Mouse (Mus musculus) bone marrow macrophage, adult 2 months (primary cell): ENCODE data around the gene Ly6g6f. TPM values are rescaled to one million over a fixed set of nuclear protein-coding genes. Genes with fewer than 3 reads are reported as not detected.

Experiments
- H3K27ac ChIP-seq: 2 replicates; pipeline ENCODE4 v1.5.1; 2012; ENCODE audit warnings: low read depth, low read length; ENCODE audit not compliant: insufficient read depth
- H3K4me1 ChIP-seq: 2 replicates; pipeline ENCODE4 v1.6.1; 2012; ENCODE audit warnings: low read length; ENCODE audit not compliant: control insufficient read depth, insufficient read depth
- H3K4me3 ChIP-seq: 2 replicates; pipeline ENCODE4 v1.5.1; 2012; ENCODE audit warnings: mild to moderate bottlenecking, low read length, moderate library complexity; ENCODE audit not compliant: insufficient read depth
- CTCF ChIP-seq: IDR thresholded peaks from 2 replicates; pipeline ENCODE4 v1.5.1; 2012; ENCODE audit warnings: low read depth, mild to moderate bottlenecking, low read length, moderate library complexity
- POLR2A ChIP-seq: IDR thresholded peaks from 2 replicates; pipeline ENCODE4 v1.6.1; 2012; ENCODE audit warnings: mild to moderate bottlenecking, low read depth, low read length, borderline replicate concordance
- polyA plus RNA-seq: library from polyadenylated mRNA; stranded (reverse); fragments of >200 nt; gene quantifications from 2 replicates; pipeline ENCODE4 v1.2.4, GENCODE M21; 2012; ENCODE audit not compliant: missing spikeins, insufficient read depth, insufficient read length

Gene Ly6g6f
- not detected in 2 replicates for polyA plus RNA-seq

DNA sequence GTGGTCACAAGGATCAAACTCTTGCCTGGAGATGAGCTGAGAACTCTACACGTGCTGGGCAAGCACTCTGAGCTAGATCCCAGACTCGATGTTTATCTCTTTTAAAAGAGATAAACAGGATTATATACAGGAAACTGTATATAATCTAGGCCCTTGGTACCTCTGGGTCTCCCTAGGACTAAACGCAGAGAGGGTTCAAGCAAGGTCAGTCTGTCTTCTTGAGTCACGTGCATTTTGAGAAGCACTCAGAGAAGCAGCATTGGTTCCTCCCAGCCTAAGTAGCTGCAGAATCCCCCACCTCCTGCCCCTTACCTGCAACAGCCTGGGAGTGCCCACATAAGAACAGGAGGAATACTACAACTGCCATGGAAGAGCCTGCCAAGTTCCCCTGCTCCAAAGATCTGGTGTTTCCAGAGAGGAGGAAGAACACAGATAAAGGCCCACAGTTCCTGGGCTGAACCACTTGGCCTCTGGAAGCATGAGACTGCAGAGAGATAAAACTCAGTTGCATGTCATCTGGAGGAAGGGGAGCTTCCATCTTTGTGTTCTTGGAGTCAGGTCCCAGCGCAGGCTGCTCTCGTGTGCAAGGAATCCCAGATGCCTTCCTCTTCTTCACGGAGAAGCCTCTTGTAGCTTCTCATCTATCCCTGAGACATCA, at the start of gene Ly6g6f:
TSS of gene Ly6g6f (minus strand) at position 403 of the 658 bp plus-strand sequence.
- H3K4me1 ChIP-seq: peaks cover 7% of the 10 kb centered on the region
- TF ChIP-seq POLR2A: no peak
- TF ChIP-seq CTCF: no peak
- H3K27ac ChIP-seq: no peak within 1 kb of the TSS
- H3K4me3 ChIP-seq: no peak within 1 kb of the TSS

DNA sequence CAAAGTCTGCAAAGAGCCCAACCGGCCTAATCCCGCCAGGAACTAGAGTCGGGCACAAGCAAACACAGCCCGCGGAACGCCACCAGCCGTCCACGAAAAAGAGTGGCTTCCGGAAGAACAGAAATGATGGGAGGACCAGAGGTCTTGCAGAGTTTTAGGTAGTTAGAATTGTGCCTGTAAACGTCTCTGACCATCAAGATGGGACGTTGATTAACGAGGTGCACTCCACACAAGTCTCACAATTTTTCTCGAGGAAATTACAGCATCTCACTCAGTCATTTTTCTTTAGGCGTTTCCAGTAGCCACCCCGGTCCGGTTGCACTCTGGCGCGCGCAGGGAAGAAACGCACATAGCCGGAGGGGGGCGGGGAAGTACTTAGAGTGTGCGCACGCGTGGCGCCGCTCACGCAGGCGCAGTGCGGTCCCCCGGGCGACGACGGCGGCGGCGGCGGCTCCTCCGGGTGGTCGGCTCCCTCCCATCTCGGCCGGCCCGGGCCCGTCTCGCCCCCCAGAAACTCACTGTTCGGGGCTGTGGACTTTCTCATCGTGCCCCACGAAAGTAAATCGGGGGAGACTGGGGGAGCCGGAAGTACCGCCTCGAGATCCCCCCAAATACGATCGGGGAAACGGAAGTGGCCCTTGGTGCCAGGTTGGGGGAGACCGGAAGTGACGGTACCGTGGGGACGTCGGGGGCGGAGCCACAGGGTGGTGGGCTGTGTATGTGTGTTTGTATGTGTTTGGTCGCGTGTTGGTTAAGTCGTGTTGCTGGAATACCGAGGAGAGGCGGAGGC, 49.6 kb upstream of the Ly6g6f start, which contains the start of gene Bag6:
TSS of gene Bag6 (plus strand) at position 378 of the 790 bp plus-strand sequence.
- H3K27ac ChIP-seq: peak within 1 kb of the TSS; percentile 93
- H3K4me1 ChIP-seq: peaks cover 8% of the 10 kb centered on the region
- peak within 1 kb of the TSS; percentile 86 for H3K4me3 ChIP-seq
- no peak for TF ChIP-seq POLR2A

DNA sequence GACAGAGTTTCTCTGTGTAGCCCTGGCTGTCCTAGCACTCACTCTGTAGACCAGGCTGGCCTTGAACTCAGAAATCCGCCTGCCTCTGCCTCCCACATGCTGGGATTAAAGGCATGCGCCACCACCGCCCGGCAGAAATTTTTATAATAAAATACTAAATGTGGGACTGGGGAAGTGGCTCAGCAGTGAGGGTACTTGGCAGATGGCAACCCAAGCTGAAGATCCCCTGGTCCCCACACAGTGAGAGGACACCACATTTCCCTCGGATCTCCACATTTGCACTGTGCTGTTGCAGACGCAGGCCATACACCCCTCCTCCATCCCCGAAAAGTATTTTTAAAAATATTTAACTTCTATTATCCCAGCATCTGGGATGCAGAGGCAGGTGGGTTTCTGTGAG, 48.1 kb upstream of the Ly6g6f start:
- Histone ChIP-seq H3K4me3 (no peak overlapping the region), H3K4me1 (peaks cover 8% of the 10 kb centered on the region), H3K27ac (no peak overlapping the region)
- TF ChIP-seq CTCF (no peak), POLR2A (no peak)

DNA sequence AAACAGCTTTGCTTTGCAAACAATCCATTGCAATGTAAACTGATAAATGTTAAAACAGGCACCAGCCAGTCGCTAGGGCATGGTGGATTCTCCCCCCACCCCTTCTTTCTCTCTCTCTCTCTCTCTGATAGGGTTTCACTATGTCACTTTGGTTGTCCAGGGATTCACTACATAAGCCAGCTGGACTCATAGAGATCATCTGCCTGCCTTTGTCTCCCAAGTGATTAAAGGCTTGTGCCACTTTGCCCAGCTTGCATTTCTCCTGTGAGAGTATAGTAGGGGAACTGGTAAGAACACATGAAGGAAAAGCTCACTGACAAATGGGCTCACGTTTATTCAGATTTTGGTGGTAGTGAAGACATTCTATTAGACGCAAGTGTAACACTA, 46.8 kb upstream of the Ly6g6f start:
- Histone ChIP-seq H3K4me3 (no peak overlapping the region), H3K27ac (no peak overlapping the region), H3K4me1 (peaks cover 12% of the 10 kb centered on the region)
- TF ChIP-seq POLR2A (no peak), CTCF (no peak)

DNA sequence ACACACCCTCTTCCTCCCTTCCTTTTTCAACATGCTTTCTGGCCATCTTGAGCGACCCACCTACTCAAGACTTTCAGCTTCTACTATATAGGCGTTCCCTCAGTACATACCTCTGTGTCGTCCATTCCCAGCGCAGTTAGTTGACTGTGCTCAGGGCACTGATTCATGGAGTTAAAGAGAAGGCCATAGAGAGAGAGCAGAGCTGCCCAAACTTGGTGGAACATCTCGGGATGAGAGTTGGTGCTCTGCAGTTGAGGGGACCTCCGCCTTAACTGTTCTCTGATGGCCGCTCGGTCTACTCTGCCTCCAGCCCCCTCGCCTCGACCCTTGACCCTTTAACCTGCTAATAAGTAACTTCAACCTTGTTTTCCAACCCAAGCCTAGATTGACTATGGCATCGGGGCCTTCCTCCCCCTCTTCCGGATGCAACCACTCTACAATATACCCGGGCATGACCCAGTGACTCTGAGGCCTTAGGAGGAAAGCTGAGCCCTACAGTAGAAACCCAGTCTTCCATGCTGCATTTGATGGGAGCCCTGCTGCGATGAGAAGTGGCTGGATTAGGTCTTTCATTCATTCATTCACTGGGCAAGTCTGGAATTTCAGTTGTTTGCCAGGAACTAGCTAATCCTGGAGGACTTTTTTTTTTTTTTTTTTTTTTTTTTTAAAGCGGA, 46.2 kb upstream of the Ly6g6f start, which contains the start of gene Apom:
TSS of gene Apom (minus strand) at position 551 of the 674 bp plus-strand sequence.
- peaks cover 11% of the 10 kb centered on the region for H3K4me1 ChIP-seq
- no peak within 1 kb of the TSS for H3K27ac ChIP-seq
- no peak within 1 kb of the TSS for H3K4me3 ChIP-seq
- no peak for TF ChIP-seq CTCF
- TF ChIP-seq POLR2A: no peak

DNA sequence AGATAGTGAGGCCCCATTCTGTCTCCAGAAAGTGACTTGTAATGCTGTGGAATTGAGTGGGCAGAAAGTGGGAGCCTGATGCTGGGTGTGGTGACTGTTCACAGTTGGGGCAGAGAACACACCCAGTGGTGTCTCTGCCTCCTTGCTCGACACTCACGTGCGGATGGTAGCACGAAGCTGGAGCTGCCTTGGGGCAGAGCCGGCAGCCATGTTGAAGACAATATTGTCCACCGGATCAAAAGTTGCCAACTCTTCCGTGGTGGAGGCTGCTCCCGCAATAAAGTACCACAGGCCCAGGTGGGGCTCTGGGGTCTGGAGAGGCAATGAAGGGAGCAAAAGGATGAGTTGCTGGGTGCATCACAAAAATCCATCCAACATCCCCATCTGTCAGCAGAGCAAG, 45.6 kb upstream of the Ly6g6f start:
- no peak overlapping the region for H3K4me3 ChIP-seq
- H3K27ac ChIP-seq: no peak overlapping the region

DNA sequence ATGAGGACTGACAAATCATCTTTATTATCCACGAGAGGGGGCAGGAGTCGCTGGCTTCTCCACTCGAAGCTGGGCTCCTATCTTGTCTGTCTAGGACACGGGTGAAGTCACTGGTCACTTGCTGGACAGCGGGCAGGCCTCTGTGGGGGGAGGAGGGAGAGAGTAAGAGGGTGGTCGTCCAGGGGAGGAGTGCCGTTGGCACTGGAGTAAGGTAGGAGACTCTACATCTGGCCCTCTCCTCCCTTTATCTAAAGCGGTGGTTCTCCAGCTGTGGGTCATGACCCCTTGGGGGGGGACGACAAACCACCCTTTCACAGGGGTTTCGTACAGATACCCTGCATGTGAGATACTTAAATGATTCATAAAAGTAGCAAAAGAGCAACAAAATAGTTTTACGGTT, 43.6 kb upstream of the Ly6g6f start:
- no peak overlapping the region for H3K4me3 ChIP-seq
- no peak for TF ChIP-seq CTCF
- no peak for TF ChIP-seq POLR2A
- H3K4me1 ChIP-seq: peaks cover 18% of the 10 kb centered on the region
- H3K27ac ChIP-seq: no peak overlapping the region

More for the DNA sequence above, 45.6 kb upstream of the Ly6g6f start:
- H3K4me1 ChIP-seq: peaks cover 9% of the 10 kb centered on the region
- TF ChIP-seq CTCF: no peak
- TF ChIP-seq POLR2A: no peak

DNA sequence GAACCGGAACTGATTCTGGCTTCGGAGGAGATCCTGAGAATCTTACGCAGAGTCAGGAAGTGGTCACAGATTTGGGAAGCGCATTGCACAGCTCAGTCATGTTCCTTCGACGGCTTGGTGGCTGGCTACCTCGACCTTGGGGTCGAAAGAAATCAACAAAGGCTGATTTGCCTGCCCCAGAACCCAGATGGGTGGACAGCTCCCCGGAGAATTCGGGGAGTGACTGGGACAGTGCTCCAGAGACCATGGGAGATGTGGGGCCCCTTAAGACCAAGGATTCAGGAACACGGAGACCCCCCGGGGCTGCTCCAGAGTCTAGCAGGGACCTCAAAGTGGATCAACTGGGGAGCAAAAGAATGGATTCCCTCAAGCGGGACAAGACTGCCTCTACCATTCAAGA, 41.6 kb upstream of the Ly6g6f start:
- Histone ChIP-seq H3K27ac (peak overlapping the region; percentile 88), H3K4me1 (peaks cover 20% of the 10 kb centered on the region), H3K4me3 (peak overlapping the region; percentile 80)
- TF ChIP-seq POLR2A: no peak
- TF ChIP-seq CTCF: no peak

DNA sequence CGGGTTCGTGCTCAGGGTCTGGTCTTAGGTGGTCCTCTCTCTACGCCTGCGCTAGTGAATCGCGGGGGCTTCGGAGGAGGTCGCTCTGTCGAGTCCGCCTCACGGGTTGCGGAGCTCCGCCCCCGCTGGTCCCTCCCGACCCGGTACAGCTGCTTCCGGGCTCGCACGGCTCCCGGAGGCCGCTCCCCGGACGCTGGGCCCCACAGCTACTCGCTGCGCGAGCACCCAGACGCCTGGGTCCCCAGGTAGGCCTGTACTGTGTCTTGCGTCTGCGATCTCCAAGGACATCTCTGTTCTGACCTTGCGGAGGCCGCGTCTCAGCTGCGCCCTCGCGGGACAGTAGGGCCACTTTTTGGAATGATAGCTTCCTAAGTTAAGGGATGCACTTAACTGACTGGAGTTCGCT, 40.8 kb upstream of the Ly6g6f start, which contains the start of gene D17H6S53E:
TSS of gene D17H6S53E (plus strand) at position 168 of the 406 bp plus-strand sequence.
- no peak for TF ChIP-seq POLR2A
- TF ChIP-seq CTCF: no peak
- peak within 1 kb of the TSS; percentile 80 for H3K4me3 ChIP-seq
- H3K27ac ChIP-seq: peak within 1 kb of the TSS; percentile 88
- peaks cover 20% of the 10 kb centered on the region for H3K4me1 ChIP-seq

DNA sequence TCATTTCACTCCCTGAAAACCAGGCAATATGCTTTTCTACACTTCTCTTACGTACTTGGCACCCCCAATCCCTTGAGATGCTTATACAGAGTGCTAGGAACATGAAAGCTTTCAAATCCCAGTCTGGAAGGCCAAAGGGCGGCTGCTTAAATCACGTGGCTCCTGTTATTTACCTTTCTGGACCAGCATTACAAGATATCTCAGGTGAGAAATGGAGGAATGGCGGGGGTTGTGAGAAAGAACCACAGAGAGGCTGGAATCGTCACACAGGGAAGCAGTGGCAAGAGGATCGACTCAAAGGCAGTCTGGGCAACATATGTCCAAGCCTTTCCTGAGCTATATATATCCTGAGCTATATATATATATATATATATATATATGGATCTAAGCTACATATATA, 40.2 kb upstream of the Ly6g6f start:
- peak overlapping the region; percentile 88 for H3K27ac ChIP-seq

More for the DNA sequence above, 40.2 kb upstream of the Ly6g6f start:
- no peak for TF ChIP-seq CTCF
- TF ChIP-seq POLR2A: no peak
- peak overlapping the region; percentile 80 for H3K4me3 ChIP-seq
- H3K4me1 ChIP-seq: peaks cover 20% of the 10 kb centered on the region
